Mouse (Mus musculus) CH12.LX (cell line): ENCODE data around the gene 4932414N04Rik. TPM values are rescaled to one million over a fixed set of nuclear protein-coding genes. Genes with fewer than 3 reads are reported as not detected.

Experiments
- DNase-seq: peaks from one replicate; pipeline ENCODE4 v3.0.0-alpha.2; 2013; ENCODE audit errors: extremely low read depth
- H3K27ac ChIP-seq: 2 replicates; pipeline ENCODE4 v1.5.1; 2012; ENCODE audit warnings: low read depth, mild to moderate bottlenecking, control low read depth, moderate library complexity; ENCODE audit not compliant: insufficient read depth
- H3K27me3 ChIP-seq: replicated peaks from 2 replicates; pipeline ENCODE3; 2012; ENCODE audit warnings: inconsistent platforms
- H3K36me3 ChIP-seq, 2 experiments: replicated peaks in 1 of 2; 2 replicates each; pipeline versions ENCODE3 to v1.6.1; 2012; ENCODE audit warnings: inconsistent platforms in 1 of 2, low read length in 1 of 2, mild to moderate bottlenecking in 1 of 2, mixed read lengths in 1 of 2, moderate library complexity in 1 of 2; ENCODE audit not compliant: control insufficient read depth in 1 of 2, insufficient read depth in 1 of 2
- H3K4me1 ChIP-seq, 2 experiments: 2 replicates each; pipeline ENCODE4 v1.6.1; 2012; ENCODE audit warnings: inconsistent platforms in 1 of 2, moderate library complexity in 1 of 2; ENCODE audit not compliant: insufficient read depth in 2 of 2, control insufficient read depth in 1 of 2
- H3K4me2 ChIP-seq: 2 replicates; pipeline ENCODE4 v1.6.1; 2012; ENCODE audit warnings: low read depth, mild to moderate bottlenecking, control low read depth; ENCODE audit not compliant: poor library complexity, insufficient read depth, severe bottlenecking
- H3K4me3 ChIP-seq, 3 experiments: fragments of 150-350 bp in 1 of 3; sonication (generic) in 1 of 3; replicated peaks in 1 of 3; 2 replicates each; pipeline versions ENCODE3 to v1.5.1; 2011 to 2012; ENCODE audit warnings: low read depth in 2 of 3, low read length in 2 of 3, mild to moderate bottlenecking in 2 of 3, moderate library complexity in 2 of 3, control low read depth in 1 of 3, improper control_type of control experiment in 1 of 3, inconsistent platforms in 1 of 3, mixed read lengths in 1 of 3; ENCODE audit not compliant: poor library complexity in 1 of 3
- H3K79me2 ChIP-seq: replicated peaks from 2 replicates; pipeline ENCODE4 v1.6.1; 2012; ENCODE audit warnings: mild to moderate bottlenecking, moderate library complexity; ENCODE audit not compliant: control insufficient read depth, poor library complexity, insufficient read depth, severe bottlenecking; ENCODE audit errors: extremely low read depth
- H3K9ac ChIP-seq: 2 replicates; pipeline ENCODE4 v1.6.1; 2012; ENCODE audit warnings: low read depth, mild to moderate bottlenecking, control low read depth, moderate library complexity; ENCODE audit not compliant: insufficient read depth
- H3K9me3 ChIP-seq: replicated peaks from 2 replicates; pipeline ENCODE3; 2012; ENCODE audit warnings: low read length, inconsistent platforms, mixed read lengths
- CHD1 ChIP-seq: IDR thresholded peaks from 2 replicates; pipeline ENCODE4 v1.6.1; 2012; ENCODE audit warnings: low read depth, low read length, improper control_type of control experiment, inconsistent platforms
- CHD2 ChIP-seq: IDR thresholded peaks from 2 replicates; pipeline ENCODE4 v1.6.1; 2011; ENCODE audit warnings: low read length, improper control_type of control experiment
- CTCF ChIP-seq, 2 experiments: IDR thresholded peaks in 1 of 2; conservative IDR thresholded peaks in 1 of 2; 2 replicates each; pipeline ENCODE4 v1.5.1; 2011 to 2012; ENCODE audit warnings: low read depth in 2 of 2, low read length in 2 of 2, improper control_type of control experiment in 1 of 2, inconsistent platforms in 1 of 2, mild to moderate bottlenecking in 1 of 2, moderate library complexity in 1 of 2
- ELF1 ChIP-seq: IDR thresholded peaks from 2 replicates; pipeline ENCODE4 v1.6.1; 2014; ENCODE audit warnings: low read depth, mild to moderate bottlenecking, inconsistent platforms, low read length, improper control_type of control experiment
- EP300 ChIP-seq: IDR thresholded peaks from 2 replicates; pipeline ENCODE4 v1.6.1; 2011; ENCODE audit warnings: low read length, improper control_type of control experiment
- IRF4 ChIP-seq: IDR thresholded peaks from 2 replicates; pipeline ENCODE4 v1.6.1; 2014; ENCODE audit warnings: low read depth, mild to moderate bottlenecking, inconsistent platforms, low read length, improper control_type of control experiment
- JUND ChIP-seq: conservative IDR thresholded peaks from 2 replicates; pipeline ENCODE4 v1.6.1; 2011; ENCODE audit warnings: low read depth, low read length, improper control_type of control experiment
- KAT2A ChIP-seq: IDR thresholded peaks from 2 replicates; pipeline ENCODE4 v1.6.1; 2012; ENCODE audit warnings: low read length, improper control_type of control experiment, inconsistent platforms; ENCODE audit not compliant: insufficient replicate concordance
- MAX ChIP-seq: IDR thresholded peaks from 2 replicates; pipeline ENCODE4 v1.6.1; 2011; ENCODE audit warnings: low read length, improper control_type of control experiment
- MAZ ChIP-seq: IDR thresholded peaks from 2 replicates; pipeline ENCODE4 v1.6.1; 2012; ENCODE audit warnings: low read depth, mild to moderate bottlenecking, inconsistent platforms, low read length, improper control_type of control experiment, moderate library complexity
- MEF2A ChIP-seq: IDR thresholded peaks from 2 replicates; pipeline ENCODE4 v1.6.1; 2014; ENCODE audit warnings: low read depth, mild to moderate bottlenecking, inconsistent platforms, low read length, improper control_type of control experiment, borderline replicate concordance
- NELFE ChIP-seq: IDR thresholded peaks from 2 replicates; pipeline ENCODE4 v1.6.1; 2011; ENCODE audit warnings: low read depth, low read length, improper control_type of control experiment
- POLR2A ChIP-seq: IDR thresholded peaks from 2 replicates; pipeline ENCODE4 v1.6.1; 2011; ENCODE audit warnings: low read depth, mild to moderate bottlenecking, improper control_type of control experiment, low read length
- RCOR1 ChIP-seq: conservative IDR thresholded peaks from 2 replicates; pipeline ENCODE4 v1.6.1; 2012; ENCODE audit warnings: low read depth, mild to moderate bottlenecking, inconsistent platforms, low read length, improper control_type of control experiment
- SMC3 ChIP-seq: IDR thresholded peaks from 2 replicates; pipeline ENCODE4 v1.6.1; 2011; ENCODE audit warnings: low read depth, low read length, improper control_type of control experiment
- TBP ChIP-seq: conservative IDR thresholded peaks from 2 replicates; pipeline ENCODE4 v1.6.1; 2011; ENCODE audit warnings: low read depth, low read length, improper control_type of control experiment
- USF1 ChIP-seq: IDR thresholded peaks from 2 replicates; pipeline ENCODE4 v1.6.1; 2014; ENCODE audit warnings: low read depth, mild to moderate bottlenecking, inconsistent platforms, low read length, improper control_type of control experiment
- USF2 ChIP-seq: conservative IDR thresholded peaks from 2 replicates; pipeline ENCODE4 v1.6.1; 2011; ENCODE audit warnings: low read depth, low read length, improper control_type of control experiment
- ZKSCAN1 ChIP-seq: IDR thresholded peaks from 2 replicates; pipeline ENCODE4 v1.6.1; 2012; ENCODE audit warnings: low read depth, inconsistent platforms, low read length, improper control_type of control experiment, borderline replicate concordance
- ZNF384 ChIP-seq: IDR thresholded peaks from 2 replicates; pipeline ENCODE4 v1.6.1; 2012; ENCODE audit warnings: low read depth, low read length, improper control_type of control experiment, inconsistent platforms
- dilution Hi-C: fragments of 300-500 bp; cut with MboI; formaldehyde crosslinking; loops from 2 replicates; pipeline ENCODE4 v1.14.3; 2020; ENCODE audit warnings: low sequenced_read_pairs; ENCODE audit not compliant: extremely low pct_unique_long_range_greater_than_20kb, extremely low pct_ligation_motif_present
- in situ Hi-C: fragments of 300-500 bp; cut with MboI; formaldehyde crosslinking; loops from 3 replicates; pipeline ENCODE4 v1.14.3; 2019; ENCODE audit warnings: low sequenced_read_pairs, low pct_ligation_motif_present, low pct_unique_long_range_greater_than_20kb, mixed read lengths
- polyA plus RNA-seq: library from polyadenylated mRNA; unstranded; fragments of >175 nt; gene quantifications from 2 replicates; pipeline ENCODE4 v1.2.1, GENCODE M21; 2012; ENCODE audit warnings: low read depth; ENCODE audit not compliant: insufficient read length
- total RNA-seq, 2 experiments: library from RNA; depleted of rRNA; stranded (reverse); fragments of 300-350 nt in 1 of 2; fragments of >200 nt in 1 of 2; gene quantifications; 2 replicates each; pipeline ENCODE4 v1.2.3; 2012 to 2014

Gene 4932414N04Rik
- total and polyA plus RNA-seq, 3 experiments: not detected

DNA sequence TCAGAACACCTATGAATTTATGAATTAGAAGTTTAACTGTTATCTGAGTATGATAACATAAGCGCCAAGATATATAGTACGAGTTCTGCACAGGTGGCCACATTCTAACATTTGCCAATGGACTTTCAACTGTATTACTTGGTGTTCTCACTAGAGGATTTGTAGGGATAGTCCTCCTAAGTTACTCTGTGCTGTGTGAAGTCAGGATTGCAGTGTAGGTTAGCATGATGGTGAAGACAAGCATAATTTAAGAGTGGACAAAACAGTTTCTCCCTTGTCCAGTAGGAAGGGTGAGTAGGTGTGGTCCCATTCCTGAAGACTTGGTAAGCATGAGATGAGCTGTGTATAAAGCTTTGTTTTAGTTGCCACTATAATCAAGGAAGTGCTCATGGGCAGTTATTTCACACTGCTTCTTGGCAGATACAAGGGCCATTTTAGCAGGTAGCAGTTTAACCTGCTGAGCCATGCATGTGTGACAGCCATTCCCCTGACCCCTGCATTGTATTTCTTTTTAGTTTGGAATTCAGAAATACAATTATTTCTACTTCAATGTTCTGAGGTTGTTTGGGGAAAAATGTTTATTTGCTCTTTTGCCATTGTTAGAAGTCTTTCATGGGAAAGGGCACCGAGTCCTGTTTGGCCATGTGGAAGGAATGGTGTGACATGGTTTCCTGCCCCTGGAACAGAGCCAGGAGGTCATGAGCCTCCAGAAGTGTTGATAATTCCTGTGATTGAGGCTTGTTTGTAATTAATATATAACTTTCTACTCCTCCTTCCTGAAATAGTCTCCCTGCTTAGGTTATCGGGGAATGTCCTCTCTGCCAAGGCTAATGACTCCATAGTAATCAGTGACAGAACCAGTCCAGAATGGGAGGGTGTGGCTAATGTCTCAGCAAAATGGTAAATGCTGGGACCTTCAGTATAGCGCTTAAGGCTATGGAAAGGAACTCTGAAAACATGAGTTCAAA lies 83.8 kb downstream of the 4932414N04Rik start:
- TF ChIP-seq NELFE (no peak), USF2 (no peak), POLR2A (no peak), MEF2A (no peak), RCOR1 (no peak), SMC3 (no peak), ELF1 (no peak), MAX (no peak), MAZ (no peak)
- dilution Hi-C loops: no loop called here
- DNase-seq: no peak

DNA sequence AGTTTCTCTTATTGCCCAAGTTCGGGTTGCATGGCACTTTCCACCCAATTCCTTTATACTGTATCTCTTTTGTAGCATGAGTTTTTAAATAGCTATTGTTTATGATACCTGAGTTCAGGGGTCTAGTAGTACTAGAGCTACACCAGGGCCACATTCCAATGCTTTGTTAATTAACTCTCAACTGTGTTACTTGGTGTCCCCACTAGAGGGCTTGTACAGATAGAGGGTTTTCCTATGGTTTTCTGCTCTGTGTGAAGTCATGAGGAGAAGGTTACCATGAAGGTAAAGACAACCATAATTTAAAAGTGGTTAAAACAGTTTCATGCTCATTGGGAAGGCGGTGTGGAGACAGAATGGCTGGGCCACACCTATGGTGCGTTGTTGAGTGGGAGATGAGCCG lies 88.3 kb downstream of the 4932414N04Rik start:
- Histone ChIP-seq H3K9me3 (peaks cover 37% of the 10 kb centered on the region), H3K4me2 (no peak overlapping the region), H3K4me1 (no peaks in the 10 kb centered on the region), H3K9ac (no peak overlapping the region), H3K4me3 (no peak overlapping the region), H3K79me2 (no peaks in the 10 kb centered on the region), H3K27me3 (no peaks in the 10 kb centered on the region), H3K36me3 (no peaks in the 10 kb centered on the region), H3K27ac (no peak overlapping the region)
- dilution Hi-C loops: no loop called here
- TF ChIP-seq RCOR1 (no peak), CTCF (conservative IDR thresholded peaks at IDR 0.05 in 1 of 2, IDR thresholded peaks at IDR 0.05 in 1 of 2; ENCODE audit: low read depth in 2 of 2, low read length in 2 of 2) (0 out of 4 replicates have a peak, but pooled peaks of 1 of the 2 experiments have one; percentile 5)
- no peak for DNase-seq
- in situ Hi-C loops: no loop called here

More for the DNA sequence above, 83.8 kb downstream of the 4932414N04Rik start:
- Histone ChIP-seq H3K27ac (no peak overlapping the region), H3K9ac (no peak overlapping the region), H3K4me1 (no peaks in the 10 kb centered on the region), H3K27me3 (no peaks in the 10 kb centered on the region), H3K9me3 (peaks cover 33% of the 10 kb centered on the region), H3K4me3 (no peak overlapping the region), H3K4me2 (no peak overlapping the region), H3K79me2 (no peaks in the 10 kb centered on the region), H3K36me3 (no peaks in the 10 kb centered on the region)
- in situ Hi-C loops: no loop called here

DNA sequence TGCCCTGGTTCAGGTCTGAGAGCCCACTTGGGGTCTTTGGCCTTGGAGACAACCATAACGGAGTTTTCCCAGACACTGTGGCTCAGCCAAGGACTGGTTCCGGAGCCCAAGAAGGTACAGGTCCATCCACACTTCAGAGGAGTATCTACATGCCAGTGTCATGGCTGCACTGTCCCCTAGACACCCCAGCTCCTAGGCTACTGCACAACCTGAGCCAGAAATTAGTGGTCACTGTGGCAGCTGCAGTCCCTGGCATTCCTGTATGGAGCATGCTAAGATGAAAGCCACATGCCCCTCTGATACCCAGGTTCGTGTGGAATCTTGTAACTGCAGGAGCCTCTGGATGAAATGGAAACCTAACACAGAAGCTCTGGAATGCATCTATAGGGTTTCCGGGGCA lies 99.9 kb downstream of the 4932414N04Rik start:
- no peak overlapping the region for H3K27ac ChIP-seq
- no peaks in the 10 kb centered on the region for H3K36me3 ChIP-seq
- H3K9me3 ChIP-seq: peaks cover 37% of the 10 kb centered on the region
- H3K4me1 ChIP-seq: no peaks in the 10 kb centered on the region
- TF ChIP-seq TBP: no peak
- TF ChIP-seq IRF4: no peak
- no peak for TF ChIP-seq ZKSCAN1
- TF ChIP-seq JUND: no peak
- TF ChIP-seq CHD2: no peak
- no peak for TF ChIP-seq SMC3
- no peak for TF ChIP-seq EP300
- no peak for TF ChIP-seq USF1
- no peak for TF ChIP-seq MEF2A
- no peak for TF ChIP-seq ZNF384
- no peak for TF ChIP-seq RCOR1
- no peak for TF ChIP-seq KAT2A
- TF ChIP-seq CHD1: no peak
- H3K4me2 ChIP-seq: no peak overlapping the region
- no peaks in the 10 kb centered on the region for H3K27me3 ChIP-seq
- no peaks in the 10 kb centered on the region for H3K79me2 ChIP-seq
- dilution Hi-C loops: no loop called here
- H3K4me3 ChIP-seq: no peak overlapping the region
- in situ Hi-C loops: no loop called here
- no peak for DNase-seq
- no peak overlapping the region for H3K9ac ChIP-seq
